Mouse (Mus musculus): ENCODE results near the gene Man1a. TPM values are rescaled to one million over a fixed set of nuclear protein-coding genes. Genes with fewer than 3 reads are reported as not detected.

Man1a gene
- polyA plus RNA-seq, 1 experiment from 2014 or later, result 11.0 TPM

GRCm38 (mm10) chr10:54075441-54076010, 883 bp downstream of the Man1a start:
- Histone ChIP-seq H3K4me1 (replicated peaks; ENCODE audit: control insufficient read depth, insufficient read depth) (0 out of 2 replicates have a peak, but pooled peaks cover 4% of the 10 kb centered on the region), H3K27ac (replicated peaks) (peak overlapping the region; percentile 70), H3K36me3 (ENCODE audit: control insufficient read depth, insufficient read depth, low read length) (no peaks in the 10 kb centered on the region), H3K4me2 (replicated peaks; ENCODE audit: low read depth) (peak overlapping the region; percentile 100), H3K9ac (ENCODE audit: low read length) (peak overlapping the region; percentile 77), H3K27me3 (ENCODE audit: control insufficient read depth, insufficient read depth, low read length) (no peaks in the 10 kb centered on the region), H3K9me3 (ENCODE audit: control insufficient read depth, low read length) (no peaks in the 10 kb centered on the region), H3K4me3 (ENCODE audit: low read depth, low read length) (peak overlapping the region; percentile 86)
- ATAC-seq (ENCODE audit: low FRiP score, low TSS enrichment), result peak; percentile 92
- peak; percentile 94 for DNase-seq (ENCODE audit: low spot score)
- no peak for TF ChIP-seq EP300 (optimal IDR thresholded peaks at IDR 0.05)
- no peak for TF ChIP-seq CTCF (IDR thresholded peaks at IDR 0.05; ENCODE audit: low read depth)
- WGBS, result under 1% methylated on average over 48 of the region's 68 CpGs

GRCm38 (mm10) chr10:54074609-54075421, 1.6 kb downstream of the Man1a start:
- ATAC-seq (ENCODE audit: low FRiP score, low TSS enrichment) (0 out of 2 replicates have a peak, but pooled peaks have one; percentile 6), DNase-seq (ENCODE audit: low spot score) (peak; percentile 60)
- Histone ChIP-seq H3K36me3 (ENCODE audit: control insufficient read depth, insufficient read depth, low read length) (no peaks in the 10 kb centered on the region), H3K4me2 (replicated peaks; ENCODE audit: low read depth) (peak overlapping the region; percentile 100), H3K9me3 (ENCODE audit: control insufficient read depth, low read length) (no peaks in the 10 kb centered on the region), H3K27me3 (ENCODE audit: control insufficient read depth, insufficient read depth, low read length) (no peaks in the 10 kb centered on the region), H3K27ac (replicated peaks) (peak overlapping the region; percentile 70), H3K9ac (ENCODE audit: low read length) (peak overlapping the region; percentile 77), H3K4me3 (ENCODE audit: low read depth, low read length) (peak overlapping the region; percentile 86), H3K4me1 (replicated peaks; ENCODE audit: control insufficient read depth, insufficient read depth) (0 out of 2 replicates have a peak, but pooled peaks cover 4% of the 10 kb centered on the region)
- TF ChIP-seq CTCF (IDR thresholded peaks at IDR 0.05; ENCODE audit: low read depth), result no peak
- no peak for TF ChIP-seq EP300 (optimal IDR thresholded peaks at IDR 0.05)
- WGBS, result under 1% methylated on average over 58 of the region's 73 CpGs

DNA sequence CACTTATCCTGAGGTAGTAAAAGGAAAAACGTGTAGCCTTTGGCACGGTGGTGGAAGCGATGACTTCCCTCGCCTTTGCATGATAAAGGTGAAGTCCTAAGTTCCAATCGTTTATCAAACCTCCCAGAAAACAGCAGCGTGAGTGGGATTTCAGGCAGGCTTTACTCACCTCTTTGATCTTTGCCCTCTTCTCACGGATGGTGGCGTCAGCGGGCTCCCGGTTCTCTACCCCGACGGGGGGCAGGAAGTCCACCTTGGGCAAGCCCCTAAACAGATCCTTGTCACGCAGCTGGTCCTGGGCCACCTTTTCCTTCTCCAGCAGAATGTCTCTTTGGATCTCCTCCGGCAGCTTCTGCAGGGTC, 2.2 kb downstream of the Man1a start:
- H3K27me3 ChIP-seq (ENCODE audit: control insufficient read depth, insufficient read depth, low read length), result no peaks in the 10 kb centered on the region
- no peaks in the 10 kb centered on the region for H3K9me3 ChIP-seq (ENCODE audit: control insufficient read depth, low read length)
- peak overlapping the region; percentile 77 for H3K9ac ChIP-seq (ENCODE audit: low read length)
- no peaks in the 10 kb centered on the region for H3K36me3 ChIP-seq (ENCODE audit: control insufficient read depth, insufficient read depth, low read length)
- 1% methylated on average over 14 of the region's 14 CpGs for WGBS
- 0 out of 2 replicates have a peak, but pooled peaks cover 4% of the 10 kb centered on the region for H3K4me1 ChIP-seq (replicated peaks; ENCODE audit: control insufficient read depth, insufficient read depth)
- 0 out of 2 replicates have a peak, but pooled peaks have one; percentile 0 for ATAC-seq (ENCODE audit: low FRiP score, low TSS enrichment)
- H3K4me2 ChIP-seq (replicated peaks; ENCODE audit: low read depth), result peak overlapping the region; percentile 100
- peak overlapping the region; percentile 70 for H3K27ac ChIP-seq (replicated peaks)
- peak overlapping the region; percentile 86 for H3K4me3 ChIP-seq (ENCODE audit: low read depth, low read length)
- TF ChIP-seq CTCF (IDR thresholded peaks at IDR 0.05; ENCODE audit: low read depth) (no peak), EP300 (optimal IDR thresholded peaks at IDR 0.05) (no peak)
- DNase-seq (ENCODE audit: low spot score), result peak; percentile 52

DNA sequence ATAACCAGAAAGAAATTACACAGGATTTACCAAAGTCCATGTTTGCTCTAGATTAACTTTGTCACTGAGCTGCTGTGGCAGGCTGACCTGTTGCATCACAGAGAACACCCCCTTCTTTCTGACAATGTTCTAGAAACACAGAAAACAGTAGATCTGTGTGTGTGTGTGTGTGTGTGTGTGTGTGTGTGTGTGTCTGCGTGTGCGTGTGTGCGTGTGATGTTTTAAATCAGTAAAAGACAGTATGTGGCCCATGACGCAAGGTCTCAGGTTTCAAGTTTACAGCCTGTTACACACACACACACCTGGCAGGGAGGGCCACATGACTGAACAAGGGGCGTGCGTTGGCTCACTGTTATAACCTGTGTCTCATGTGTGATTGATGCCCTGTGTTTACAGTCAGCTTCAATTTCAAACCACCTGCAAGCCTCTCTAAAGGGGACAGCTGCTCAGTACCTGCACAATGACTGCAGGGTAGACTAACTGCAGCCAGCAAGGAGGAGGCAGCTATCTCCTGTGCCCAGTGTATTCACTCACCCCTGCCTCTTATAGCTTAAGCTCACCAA, 2.7 kb downstream of the Man1a start:
- Histone ChIP-seq H3K27ac (replicated peaks) (peak overlapping the region; percentile 70), H3K4me2 (replicated peaks; ENCODE audit: low read depth) (peak overlapping the region; percentile 100), H3K27me3 (ENCODE audit: control insufficient read depth, insufficient read depth, low read length) (no peaks in the 10 kb centered on the region), H3K9me3 (ENCODE audit: control insufficient read depth, low read length) (no peaks in the 10 kb centered on the region), H3K4me1 (replicated peaks; ENCODE audit: control insufficient read depth, insufficient read depth) (0 out of 2 replicates have a peak, but pooled peaks cover 4% of the 10 kb centered on the region), H3K36me3 (ENCODE audit: control insufficient read depth, insufficient read depth, low read length) (no peaks in the 10 kb centered on the region), H3K4me3 (ENCODE audit: low read depth, low read length) (peak overlapping the region; percentile 86), H3K9ac (ENCODE audit: low read length) (peak overlapping the region; percentile 77)
- 41% methylated on average over 6 of the region's 6 CpGs for WGBS
- DNase-seq (ENCODE audit: low spot score) (peak; percentile 82), ATAC-seq (ENCODE audit: low FRiP score, low TSS enrichment) (peak; percentile 87)
- no peak for TF ChIP-seq CTCF (IDR thresholded peaks at IDR 0.05; ENCODE audit: low read depth)
- TF ChIP-seq EP300 (optimal IDR thresholded peaks at IDR 0.05), result no peak

DNA sequence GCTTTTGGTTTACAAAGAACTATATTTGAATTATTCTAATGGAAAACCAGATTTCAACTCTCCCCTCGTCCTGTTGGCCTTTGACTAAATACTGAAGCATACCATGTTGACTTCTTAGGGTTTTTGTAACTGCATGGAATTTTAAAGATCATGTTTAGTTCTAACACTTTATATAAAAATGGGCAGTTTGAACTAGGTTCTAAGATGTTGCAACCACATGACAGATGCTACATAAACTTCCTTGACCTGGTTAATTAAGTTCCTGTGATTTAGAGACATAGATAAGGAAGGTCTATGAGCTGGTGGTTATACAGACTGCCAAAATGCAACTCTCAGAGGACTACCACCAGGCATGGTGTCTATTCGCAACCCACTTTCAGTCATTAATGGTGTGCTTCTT, 4.1 kb downstream of the Man1a start:
- Histone ChIP-seq H3K27me3 (ENCODE audit: control insufficient read depth, insufficient read depth, low read length) (no peaks in the 10 kb centered on the region), H3K4me3 (ENCODE audit: low read depth, low read length) (peak overlapping the region; percentile 86), H3K36me3 (ENCODE audit: control insufficient read depth, insufficient read depth, low read length) (no peaks in the 10 kb centered on the region), H3K9ac (ENCODE audit: low read length) (no peak overlapping the region), H3K9me3 (ENCODE audit: control insufficient read depth, low read length) (no peaks in the 10 kb centered on the region), H3K4me2 (replicated peaks; ENCODE audit: low read depth) (peak overlapping the region; percentile 100), H3K27ac (replicated peaks) (no peak overlapping the region), H3K4me1 (replicated peaks; ENCODE audit: control insufficient read depth, insufficient read depth) (0 out of 2 replicates have a peak, but pooled peaks cover 4% of the 10 kb centered on the region)
- TF ChIP-seq CTCF (IDR thresholded peaks at IDR 0.05; ENCODE audit: low read depth) (no peak), EP300 (optimal IDR thresholded peaks at IDR 0.05) (no peak)
- no peak for ATAC-seq (ENCODE audit: low FRiP score, low TSS enrichment)
- WGBS, result 68% methylated on average over 2 of the region's 2 CpGs
- no peak for DNase-seq (ENCODE audit: low spot score)

Measured in stomach, postnatal 0 days (tissue).